ENCODE assay signal across 7 mouse cellular contexts in genomic region chr15:84313566-84313878, GRCm38 (mm10). TPM values are rescaled to one million over a fixed set of nuclear protein-coding genes. Genes with fewer than 3 reads are reported as not detected.
DNase-seq lines count a peak whose midpoint lies in the region; ATAC-seq and TF ChIP-seq lines count a peak whose summit lies in the region.

No protein-coding gene starts in this region.

- DNase-seq in layer of hippocampus, adult 2 months (ENCODE audit: low spot score in 2 of 2) = no peak
- DNase-seq in layer of hippocampus, adult 11-12 months (ENCODE audit: low spot score) = no peak
- peak; percentile 45 for DNase-seq in embryonic facial prominence, embryonic 14.5 days (ENCODE audit: low spot score)
- DNase-seq in thymus, postnatal 14 days = peak; percentile 84
- no peak for DNase-seq in MN1 (ENCODE audit: low spot score)
- no peak for DNase-seq in cerebellum, postnatal 4 days (ENCODE audit: low spot score in 2 of 2)

- no peak for TF ChIP-seq CTCF in layer of hippocampus, adult 2 months (conservative IDR thresholded peaks at IDR 0.05)

- peaks cover 27% of the 10 kb centered on the region for H3K4me1 ChIP-seq in embryonic facial prominence, embryonic 14.5 days (ENCODE audit: control insufficient read depth, insufficient read depth, low read length)

- 28% methylated on average over 9 of the region's 9 CpGs for WGBS in embryonic facial prominence, embryonic 14.5 days

- H3K9me3 ChIP-seq in embryonic facial prominence, embryonic 14.5 days (ENCODE audit: control insufficient read depth, low read length) = 0 out of 2 replicates have a peak, but pooled peaks cover 5% of the 10 kb centered on the region

- H3K9ac ChIP-seq in embryonic facial prominence, embryonic 14.5 days (ENCODE audit: low read depth, low read length) = no peak overlapping the region

- ATAC-seq in embryonic facial prominence, embryonic 14.5 days (ENCODE audit: low read depth) = peak; percentile 31
- peak; percentile 49 for ATAC-seq in megakaryocyte progenitor cell, adult 5-6 weeks (replicated peaks; ENCODE audit: poor library complexity)

- H3K36me3 ChIP-seq in embryonic facial prominence, embryonic 14.5 days (ENCODE audit: control insufficient read depth, insufficient read depth, low read length) = no peaks in the 10 kb centered on the region

- no peak overlapping the region for H3K4me3 ChIP-seq in layer of hippocampus, adult 2 months
- H3K4me3 ChIP-seq in embryonic facial prominence, embryonic 14.5 days (ENCODE audit: low read depth, low read length) = no peak overlapping the region

- H3K27me3 ChIP-seq in embryonic facial prominence, embryonic 14.5 days (replicated peaks; ENCODE audit: control insufficient read depth, insufficient read depth, low read length) = no peaks in the 10 kb centered on the region

- H3K4me2 ChIP-seq in embryonic facial prominence, embryonic 14.5 days (ENCODE audit: low read depth, low read length) = no peak overlapping the region

- peak overlapping the region; percentile 80 for H3K27ac ChIP-seq in layer of hippocampus, adult 2 months
- H3K27ac ChIP-seq in embryonic facial prominence, embryonic 14.5 days (replicated peaks; ENCODE audit: low read depth, low read length) = peak overlapping the region; percentile 61; the same call in 1 of the 2 replicates

RNA-seq across cellular contexts. Expression of gene Parvg, which starts 10.3 kb away (rescaled TPM):
- 10 to 100 TPM; 20.9 to 26.6 TPM for total RNA-seq in layer of hippocampus, adult 2 months (2021)
- polyA plus RNA-seq in embryonic facial prominence, embryonic 14.5 days (2014; fragmentation: Nextera tagmentation; extraction: Ambion mirVana) = 2.1 and 2.4 TPM in 2 replicates
- total RNA-seq in megakaryocyte progenitor cell, adult 5-6 weeks (2015) = 99.4 and 106 TPM in 2 replicates
- total RNA-seq in megakaryocyte progenitor cell, adult 5-6 weeks (2017) = 246 and 253 TPM in 2 replicates

Comparison
In these comparisons a context has a peak if more than half of its experiments do, and no peak if none do; other contexts are left out.
1. DNase-seq: peak in embryonic facial prominence, embryonic 14.5 days (single experiment) and thymus, postnatal 14 days (single experiment); none in layer of hippocampus, adult 2 months (0 of 2), layer of hippocampus, adult 11-12 months (single experiment), MN1 (single experiment) and cerebellum, postnatal 4 days (0 of 2).